Mouse (Mus musculus) cerebellum, postnatal 4 days (tissue): ENCODE data around the gene Sema7a.

ENCODE experiments used
- DNase-seq, 2 experiments: peaks; one replicate each; pipeline ENCODE4 v3.0.0; 2022; ENCODE audit warnings: low spot score in 2 of 2, mixed read lengths in 1 of 2

Gene Sema7a

GRCm38 (mm10) chr9:57938225-57939055 lies 1.5 kb upstream of the Sema7a start:
- peak in 1 of 2 experiments; percentile 15 for DNase-seq

GRCm38 (mm10) chr9:57940349-57940794 lies 460 bp downstream of the Sema7a start:
- DNase-seq, result peak in 1 of 2 experiments; percentile 66

- no peak for DNase-seq
These were observed 1.1 kb downstream of the Sema7a start for GRCm38 (mm10) chr9:57940861-57941638.

GRCm38 (mm10) chr9:57942039-57942438 lies 2.1 kb downstream of the Sema7a start:
- peak in 1 of 2 experiments; percentile 64 for DNase-seq

- DNase-seq, result no peak
These were observed 3.2 kb downstream of the Sema7a start for GRCm38 (mm10) chr9:57943067-57943466.

- peak in 1 of 2 experiments; percentile 73 for DNase-seq
These were observed 4.7 kb downstream of the Sema7a start for GRCm38 (mm10) chr9:57944572-57944971.

- DNase-seq, result no peak
These were observed 6.1 kb downstream of the Sema7a start for GRCm38 (mm10) chr9:57945771-57946616.

- DNase-seq, result no peak
These were observed 7.6 kb downstream of the Sema7a start for GRCm38 (mm10) chr9:57947381-57948030.

GRCm38 (mm10) chr9:57948333-57948931 lies 8.5 kb downstream of the Sema7a start:
- DNase-seq, result no peak

- DNase-seq, result no peak
These were observed 9.3 kb downstream of the Sema7a start for GRCm38 (mm10) chr9:57949102-57949704.

- DNase-seq, result no peak
These were observed 10.0 kb downstream of the Sema7a start for GRCm38 (mm10) chr9:57949879-57950278.

- DNase-seq, result no peak
These were observed 10.6 kb downstream of the Sema7a start for GRCm38 (mm10) chr9:57950519-57950918.

- DNase-seq, result no peak
These were observed 12.1 kb downstream of the Sema7a start for GRCm38 (mm10) chr9:57951993-57952392.

- no peak for DNase-seq
These were observed 15.2 kb downstream of the Sema7a start for GRCm38 (mm10) chr9:57954962-57955744.

- no peak for DNase-seq
These were observed 15.9 kb downstream of the Sema7a start for GRCm38 (mm10) chr9:57955764-57956163.

GRCm38 (mm10) chr9:57956196-57956837 lies 16.4 kb downstream of the Sema7a start:
- no peak for DNase-seq

GRCm38 (mm10) chr9:57956838-57957236 lies 16.9 kb downstream of the Sema7a start:
- DNase-seq, result no peak

GRCm38 (mm10) chr9:57958615-57959014 lies 18.7 kb downstream of the Sema7a start:
- no peak for DNase-seq

GRCm38 (mm10) chr9:57959399-57959798 lies 19.5 kb downstream of the Sema7a start:
- no peak for DNase-seq
